Mouse (Mus musculus) heart, embryonic 13.5 days (tissue): ENCODE data around the gene Krtap24-1. TPM values are rescaled to one million over a fixed set of nuclear protein-coding genes. Genes with fewer than 3 reads are reported as not detected.

Source experiments
- ATAC-seq: fragments of 200-750 bp; cut with Nextera tagmentation; 2 replicates; pipeline ENCODE4 v1.8.0; 2017; ENCODE audit warnings: moderate TSS enrichment; ENCODE audit not compliant: insufficient number of reproducible peaks, low FRiP score, low TSS enrichment; ENCODE audit errors: extremely low read depth
- H3K27ac ChIP-seq: fragments of 300-500 bp; sonication (generic); replicated peaks from 2 replicates; pipeline ENCODE4 v1.5.1; 2015; ENCODE audit warnings: moderate library complexity, mild to moderate bottlenecking, inconsistent platforms
- H3K27me3 ChIP-seq: fragments of 300-500 bp; sonication (generic); replicated peaks from 2 replicates; pipeline ENCODE4 v1.6.1; 2015; ENCODE audit warnings: mild to moderate bottlenecking, inconsistent platforms
- H3K36me3 ChIP-seq: fragments of 300-500 bp; sonication (generic); 2 replicates; pipeline ENCODE4 v1.6.1; 2015; ENCODE audit warnings: mild to moderate bottlenecking, inconsistent platforms
- H3K4me1 ChIP-seq: fragments of 300-500 bp; sonication (generic); 2 replicates; pipeline ENCODE4 v1.6.1; 2015; ENCODE audit warnings: inconsistent platforms
- H3K4me2 ChIP-seq: fragments of 300-500 bp; sonication (generic); 2 replicates; pipeline ENCODE4 v1.6.1; 2015; ENCODE audit warnings: inconsistent platforms, mild to moderate bottlenecking, moderate library complexity
- H3K4me3 ChIP-seq: fragments of 300-500 bp; sonication (generic); 2 replicates; pipeline ENCODE4 v1.5.1; 2015; ENCODE audit warnings: moderate library complexity, mild to moderate bottlenecking, inconsistent platforms
- H3K9ac ChIP-seq: fragments of 300-500 bp; sonication (generic); 2 replicates; pipeline ENCODE4 v1.6.1; 2015; ENCODE audit warnings: inconsistent platforms, mild to moderate bottlenecking, moderate library complexity
- H3K9me3 ChIP-seq: fragments of 300-500 bp; sonication (generic); 2 replicates; pipeline ENCODE4 v1.6.1; 2016; ENCODE audit warnings: inconsistent platforms
- WGBS: fragments of 180-500 bp; shearing (Covaris S2); methylation state at CpG from one replicate; pipeline ENCODE4 v1.1.7; 2015; ENCODE audit warnings: mixed read lengths; 5-methylcytosine and 5-hydroxymethylcytosine counted together
- polyA plus RNA-seq: library from polyadenylated mRNA; unstranded; fragments of >200 nt; fragmentation: Nextera tagmentation; extraction: Ambion mirVana; gene quantifications from 2 replicates; pipeline ENCODE4 v1.2.1, GENCODE M21; 2015

Krtap24-1 gene
- not detected in 2 replicates for polyA plus RNA-seq

DNA sequence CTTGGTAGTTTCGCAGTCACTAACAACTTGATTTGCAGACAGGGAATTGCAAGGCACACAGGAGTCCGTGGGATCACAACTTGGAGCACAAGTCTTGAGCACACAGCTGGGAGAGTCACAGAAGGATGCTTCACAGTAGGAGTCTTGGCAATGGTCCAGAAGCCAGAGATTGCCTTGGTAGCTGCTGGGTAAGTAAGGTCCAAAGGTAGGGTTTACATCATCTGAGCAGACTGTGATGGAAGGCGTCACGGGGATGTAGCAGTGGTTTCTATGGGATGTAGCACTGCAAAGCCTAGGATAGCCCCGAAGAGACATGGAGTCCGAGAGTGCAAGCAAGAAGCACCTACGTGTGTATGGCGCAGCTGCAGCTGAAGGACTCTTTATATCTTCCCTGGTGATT lies at the start of gene Krtap24-1:
Gene Krtap24-1 (minus strand): TSS at position 358 of the 400 bp plus-strand sequence.
- 91% methylated on average over 8 of the region's 8 CpGs for WGBS
- Histone ChIP-seq H3K4me3 (no peak within 1 kb of the TSS), H3K4me1 (no peaks in the 10 kb centered on the region), H3K9me3 (no peaks in the 10 kb centered on the region), H3K27ac (no peak within 1 kb of the TSS), H3K36me3 (no peaks in the 10 kb centered on the region), H3K9ac (no peak within 1 kb of the TSS), H3K27me3 (no peaks in the 10 kb centered on the region), H3K4me2 (no peak within 1 kb of the TSS)
- ATAC-seq, result no peak

DNA sequence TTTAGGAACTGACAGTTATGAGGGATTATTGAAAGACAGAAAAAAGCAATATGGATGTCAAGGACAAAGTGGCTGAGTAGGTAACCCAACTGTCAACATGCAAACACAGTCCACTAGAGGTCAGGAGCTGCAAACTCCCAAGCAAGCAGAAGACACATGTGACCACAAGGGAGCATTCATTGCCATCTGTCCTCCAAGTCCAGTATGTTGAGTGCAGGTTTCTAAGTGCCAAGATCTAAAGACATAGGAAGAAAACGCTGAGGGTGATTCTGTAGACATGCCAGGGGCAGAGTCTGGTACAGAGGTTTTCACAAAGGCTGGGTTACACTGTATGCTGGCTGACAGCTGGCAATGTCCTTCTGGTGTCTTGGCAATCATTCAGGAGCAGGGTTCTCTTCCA lies 45.3 kb upstream of the Krtap24-1 start:
- 38% methylated on average over 1 of the region's 1 CpGs for WGBS
- no peaks in the 10 kb centered on the region for H3K4me1 ChIP-seq
- H3K9me3 ChIP-seq, result no peaks in the 10 kb centered on the region
- H3K36me3 ChIP-seq, result no peaks in the 10 kb centered on the region
- no peak overlapping the region for H3K4me3 ChIP-seq
- H3K27me3 ChIP-seq, result no peaks in the 10 kb centered on the region
- H3K9ac ChIP-seq, result no peak overlapping the region
- no peak overlapping the region for H3K4me2 ChIP-seq
- H3K27ac ChIP-seq, result no peak overlapping the region
- no peak for ATAC-seq

DNA sequence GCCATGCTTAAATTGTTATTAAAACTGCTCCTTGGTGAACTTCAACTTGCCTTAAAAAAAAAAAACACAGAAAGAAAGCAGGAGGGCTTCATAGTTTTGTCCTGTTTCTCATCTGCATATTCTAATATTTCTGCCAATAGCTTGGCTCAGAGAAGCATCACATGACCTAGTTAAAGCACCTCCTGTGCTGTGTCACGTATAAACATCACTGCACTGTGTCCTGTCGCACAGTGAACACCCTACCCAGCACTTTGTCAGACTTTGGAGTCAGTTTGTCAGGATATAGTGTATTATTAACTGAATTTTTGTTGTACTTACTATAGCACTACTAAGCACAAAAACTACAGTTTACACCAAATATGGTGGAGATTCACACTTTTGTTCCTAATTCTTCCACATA lies 39.9 kb upstream of the Krtap24-1 start:
- Histone ChIP-seq H3K4me2 (no peak overlapping the region), H3K9me3 (no peaks in the 10 kb centered on the region), H3K27ac (no peak overlapping the region), H3K36me3 (no peaks in the 10 kb centered on the region), H3K4me3 (no peak overlapping the region), H3K27me3 (no peaks in the 10 kb centered on the region), H3K4me1 (no peaks in the 10 kb centered on the region), H3K9ac (no peak overlapping the region)
- 62% methylated on average over 2 of the region's 2 CpGs for WGBS
- ATAC-seq, result no peak

DNA sequence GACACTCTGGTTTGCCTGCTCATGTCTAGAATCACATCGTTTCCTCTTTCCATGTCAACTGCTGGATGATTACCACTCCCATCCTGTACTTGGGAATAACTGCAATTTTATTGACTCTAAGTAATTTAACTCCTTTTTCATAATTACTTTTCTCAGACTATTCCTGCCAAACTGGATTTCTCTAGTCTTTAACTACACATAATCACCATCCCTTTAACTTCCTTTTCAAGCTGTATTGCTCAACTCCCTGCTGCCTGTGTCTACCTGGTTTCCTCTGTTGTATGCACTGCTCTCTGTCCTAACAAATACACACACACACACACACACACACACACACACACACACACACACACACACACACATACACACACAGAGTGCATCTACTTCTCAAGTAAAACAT lies 39.0 kb upstream of the Krtap24-1 start:
- Histone ChIP-seq H3K27me3 (no peaks in the 10 kb centered on the region), H3K4me1 (no peaks in the 10 kb centered on the region), H3K9ac (no peak overlapping the region), H3K9me3 (no peaks in the 10 kb centered on the region), H3K4me2 (no peak overlapping the region), H3K27ac (no peak overlapping the region), H3K4me3 (no peak overlapping the region), H3K36me3 (no peaks in the 10 kb centered on the region)
- 68% methylated on average over 1 of the region's 1 CpGs for WGBS
- ATAC-seq, result no peak

DNA sequence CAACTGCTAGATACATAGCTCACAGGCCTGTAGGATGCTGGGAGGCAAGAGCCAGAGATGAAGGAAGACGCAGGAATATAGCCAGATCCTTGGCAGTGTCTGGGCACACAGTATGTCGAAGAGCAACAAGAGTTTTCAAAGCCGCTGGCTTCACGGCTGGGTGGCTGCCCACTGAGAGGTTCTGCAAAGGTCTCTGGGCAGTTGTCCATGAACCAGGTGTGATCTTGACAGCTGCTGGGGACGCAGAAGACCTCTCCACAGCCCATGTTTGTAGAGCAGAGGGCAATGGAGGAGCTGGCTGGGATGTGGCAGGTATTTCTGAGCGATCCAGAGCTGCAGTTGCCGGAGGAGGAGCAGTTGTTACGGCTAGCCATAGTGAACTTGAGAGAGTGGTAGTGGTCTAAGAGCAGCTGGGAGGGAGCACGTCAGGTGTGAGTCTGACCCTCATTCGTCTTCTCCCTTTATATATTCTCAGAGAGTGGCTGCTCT lies 35.3 kb upstream of the Krtap24-1 start, which contains the start of gene Krtap26-1:
Gene Krtap26-1 (minus strand): TSS at position 439 of the 489 bp plus-strand sequence.
- no peak for ATAC-seq
- Histone ChIP-seq H3K9ac (no peak within 1 kb of the TSS), H3K4me2 (no peak within 1 kb of the TSS), H3K27me3 (no peaks in the 10 kb centered on the region), H3K4me1 (no peaks in the 10 kb centered on the region), H3K36me3 (no peaks in the 10 kb centered on the region), H3K9me3 (no peaks in the 10 kb centered on the region), H3K27ac (no peak within 1 kb of the TSS), H3K4me3 (no peak within 1 kb of the TSS)
- WGBS, result 79% methylated on average over 10 of the region's 10 CpGs

DNA sequence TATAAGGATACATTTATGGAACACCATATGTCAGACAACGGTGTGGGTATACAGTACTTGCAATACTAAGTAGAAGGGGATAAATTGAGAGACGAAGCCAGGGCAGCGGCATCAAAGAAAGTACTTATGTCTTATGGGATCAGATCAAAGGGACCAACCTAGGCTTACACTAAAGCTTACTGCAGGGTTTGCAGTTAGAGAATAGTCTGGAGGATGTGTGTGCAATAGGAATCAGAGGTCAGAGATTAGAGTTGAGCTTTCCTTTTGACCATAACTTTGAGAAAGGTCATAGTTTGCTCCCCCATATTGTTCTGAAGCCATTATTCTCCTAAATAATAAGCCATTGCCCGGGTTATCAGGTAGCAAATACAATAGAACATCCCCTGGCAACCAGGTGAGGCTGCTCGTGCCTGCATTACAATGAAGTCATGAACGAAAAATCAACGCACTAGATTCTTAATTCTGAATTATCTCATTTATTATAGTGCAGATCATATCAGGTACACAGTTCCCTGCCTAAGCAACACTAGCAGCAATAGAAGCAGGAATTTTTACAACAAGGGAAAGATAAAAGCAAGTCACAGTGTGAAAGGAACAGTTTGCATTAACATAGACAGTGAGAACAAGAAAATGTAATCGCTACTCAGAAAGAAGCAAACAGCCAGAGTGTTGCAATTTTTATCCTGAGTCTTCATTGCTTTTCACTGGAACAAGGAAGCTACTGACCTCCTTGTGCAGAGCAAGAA lies 34.5 kb upstream of the Krtap24-1 start:
- Histone ChIP-seq H3K27me3 (no peaks in the 10 kb centered on the region), H3K9me3 (no peaks in the 10 kb centered on the region), H3K27ac (no peak overlapping the region), H3K36me3 (no peaks in the 10 kb centered on the region), H3K4me1 (no peaks in the 10 kb centered on the region), H3K4me3 (no peak overlapping the region), H3K4me2 (no peak overlapping the region), H3K9ac (no peak overlapping the region)
- no peak for ATAC-seq
- WGBS, result 78% methylated on average over 8 of the region's 8 CpGs

DNA sequence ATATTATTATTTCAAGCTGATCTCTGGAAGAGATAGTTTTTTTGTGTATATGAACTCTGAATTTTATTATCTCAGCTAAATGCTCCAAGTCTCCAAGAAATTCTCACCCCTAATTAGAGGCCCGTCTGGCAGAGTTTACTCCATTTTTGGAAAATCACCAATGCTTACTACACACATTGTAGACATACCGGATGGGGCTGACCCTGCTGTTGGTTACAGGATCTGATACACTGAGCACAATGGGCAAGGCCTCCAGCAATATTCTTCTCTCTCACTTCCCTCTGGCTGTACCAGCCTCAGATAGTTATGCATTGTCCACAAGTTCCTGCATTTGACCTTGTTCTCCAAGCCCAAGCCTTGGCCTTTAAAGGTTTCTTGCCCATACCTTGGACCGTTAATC lies 28.0 kb upstream of the Krtap24-1 start:
- ATAC-seq, result no peak
- Histone ChIP-seq H3K9me3 (no peaks in the 10 kb centered on the region), H3K9ac (no peak overlapping the region), H3K4me1 (0 out of 2 replicates have a peak, but pooled peaks cover 2% of the 10 kb centered on the region), H3K36me3 (no peaks in the 10 kb centered on the region), H3K4me3 (no peak overlapping the region), H3K27me3 (no peaks in the 10 kb centered on the region), H3K4me2 (no peak overlapping the region), H3K27ac (no peak overlapping the region)
- WGBS, result 80% methylated on average over 3 of the region's 3 CpGs

DNA sequence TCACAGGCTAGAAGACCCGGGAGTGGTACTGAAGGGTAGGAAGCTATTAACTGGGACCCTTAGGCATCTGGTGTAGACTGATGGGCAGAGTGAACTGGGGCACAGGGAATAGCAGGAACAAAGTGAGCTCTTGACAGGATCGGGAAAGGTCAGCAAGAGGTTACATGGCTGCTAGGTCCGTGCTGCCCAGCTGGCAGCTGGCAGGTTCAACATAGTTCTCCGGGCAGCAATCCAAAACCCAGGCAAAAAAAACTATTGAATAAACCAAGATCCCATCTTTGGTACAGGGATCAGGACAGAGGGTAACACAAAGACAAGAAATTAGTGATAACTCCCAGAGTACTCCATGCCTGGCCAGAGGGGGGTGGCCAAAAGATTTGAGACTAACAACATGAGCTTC lies 23.1 kb upstream of the Krtap24-1 start:
- 60% methylated on average over 4 of the region's 4 CpGs for whole genome bisulfite sequencing
- no peak overlapping the region for H3K4me2 ChIP-seq
- no peaks in the 10 kb centered on the region for H3K9me3 ChIP-seq
- H3K27me3 ChIP-seq, result no peaks in the 10 kb centered on the region
- 0 out of 2 replicates have a peak, but pooled peaks cover 5% of the 10 kb centered on the region for H3K4me1 ChIP-seq
- H3K4me3 ChIP-seq, result no peak overlapping the region
- no peak overlapping the region for H3K9ac ChIP-seq
- no peaks in the 10 kb centered on the region for H3K36me3 ChIP-seq
- no peak for ATAC-seq
- no peak overlapping the region for H3K27ac ChIP-seq

DNA sequence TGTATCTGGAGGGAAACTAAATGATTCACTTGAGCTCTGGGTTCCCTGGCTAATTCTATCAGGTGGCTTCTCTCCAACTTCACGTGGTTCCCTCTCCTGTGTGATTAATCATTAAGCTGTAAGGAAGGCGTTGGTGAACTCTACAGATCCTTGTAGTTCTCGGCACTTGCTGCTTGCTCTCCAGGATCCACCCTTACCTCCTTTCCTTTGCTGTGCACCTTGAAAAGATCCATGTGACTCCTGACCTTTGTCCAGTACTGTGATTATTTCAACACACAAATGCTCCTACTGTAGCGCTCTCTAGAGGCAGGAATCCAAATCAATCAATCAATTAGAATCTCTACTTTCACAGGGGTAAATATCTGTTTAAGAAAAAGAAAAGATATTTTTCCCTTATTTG lies 19.4 kb upstream of the Krtap24-1 start:
- no peak for ATAC-seq
- no peaks in the 10 kb centered on the region for H3K9me3 ChIP-seq
- H3K4me3 ChIP-seq, result no peak overlapping the region
- no peak overlapping the region for H3K9ac ChIP-seq
- no peaks in the 10 kb centered on the region for H3K27me3 ChIP-seq
- WGBS, result 69% methylated on average over 4 of the region's 4 CpGs
- H3K4me1 ChIP-seq, result 0 out of 2 replicates have a peak, but pooled peaks cover 5% of the 10 kb centered on the region
- no peaks in the 10 kb centered on the region for H3K36me3 ChIP-seq
- H3K4me2 ChIP-seq, result no peak overlapping the region
- no peak overlapping the region for H3K27ac ChIP-seq

DNA sequence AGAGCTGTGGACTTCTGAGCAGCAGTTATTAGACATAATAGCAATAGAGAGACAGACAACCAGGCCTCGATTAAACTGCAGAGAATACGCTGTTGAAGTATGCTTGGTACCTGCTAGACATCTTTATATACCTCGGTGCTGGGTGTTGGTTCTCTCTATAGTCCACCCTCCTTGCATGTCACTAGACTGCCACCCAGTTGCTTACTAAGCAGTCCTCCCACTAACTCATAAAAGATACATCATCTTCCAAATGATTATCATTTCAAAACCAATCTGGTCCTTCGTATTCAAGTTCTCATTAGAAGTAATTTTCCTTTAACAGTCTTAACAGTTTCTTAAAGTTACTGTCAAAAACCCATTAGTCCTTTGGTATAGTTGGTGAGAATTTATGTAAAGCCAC lies 15.5 kb upstream of the Krtap24-1 start, which contains the start of gene 2310079G19Rik:
Gene 2310079G19Rik (minus strand): TSS at position 101 of the 400 bp plus-strand sequence.
- 82% methylated on average over 4 of the region's 4 CpGs for WGBS

DNA sequence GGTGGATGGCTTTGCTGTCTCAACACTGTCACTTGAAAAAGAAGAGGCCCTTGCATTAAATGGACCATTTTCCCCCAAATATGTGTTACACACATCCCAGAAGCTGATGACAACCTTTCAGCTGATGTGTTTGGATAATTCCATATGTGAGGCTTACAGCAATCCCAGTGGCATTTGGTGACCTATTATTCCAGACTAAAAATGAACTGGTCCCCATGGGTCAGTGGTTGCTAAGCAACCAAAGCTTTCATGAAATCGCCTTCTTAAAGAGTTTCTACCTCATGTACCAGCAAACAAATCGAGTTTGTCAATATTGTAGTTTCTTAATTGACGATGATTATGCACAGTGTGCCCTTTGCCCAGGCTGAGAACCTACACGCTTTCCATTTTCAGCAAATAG lies 633 bp upstream of the Krtap24-1 start:
- Histone ChIP-seq H3K9ac (no peak overlapping the region), H3K4me2 (no peak overlapping the region), H3K36me3 (no peaks in the 10 kb centered on the region), H3K9me3 (no peaks in the 10 kb centered on the region), H3K4me1 (no peaks in the 10 kb centered on the region), H3K27me3 (no peaks in the 10 kb centered on the region), H3K4me3 (no peak overlapping the region), H3K27ac (no peak overlapping the region)
- WGBS, result 72% methylated on average over 4 of the region's 4 CpGs
- ATAC-seq, result no peak

More for the DNA sequence above, 15.5 kb upstream of the Krtap24-1 start, which contains the start of gene 2310079G19Rik:
- no peak within 1 kb of the TSS for H3K4me2 ChIP-seq
- no peak within 1 kb of the TSS for H3K27ac ChIP-seq
- no peaks in the 10 kb centered on the region for H3K27me3 ChIP-seq
- H3K4me3 ChIP-seq, result no peak within 1 kb of the TSS
- H3K36me3 ChIP-seq, result no peaks in the 10 kb centered on the region
- no peaks in the 10 kb centered on the region for H3K4me1 ChIP-seq
- no peak for ATAC-seq
- no peak within 1 kb of the TSS for H3K9ac ChIP-seq
- H3K9me3 ChIP-seq, result no peaks in the 10 kb centered on the region

DNA sequence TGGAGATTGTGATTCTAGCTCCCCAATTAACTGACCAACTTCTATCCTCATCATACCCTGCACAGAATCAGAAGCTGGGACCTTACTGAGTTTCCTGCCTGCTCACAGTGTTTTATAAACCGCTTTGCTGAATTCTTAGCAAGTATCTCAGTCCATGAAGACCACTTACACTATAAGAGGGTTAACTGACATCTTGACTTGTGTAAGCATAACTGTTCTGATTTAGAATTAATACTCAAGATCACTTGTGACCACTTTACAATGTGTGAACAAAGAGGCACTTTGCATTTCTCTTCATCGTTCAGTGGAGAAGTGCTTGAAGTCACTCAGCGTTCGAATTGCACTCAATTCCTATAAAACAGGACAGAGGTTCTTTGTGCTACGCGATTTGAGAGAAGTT lies 7.5 kb downstream of the Krtap24-1 start:
- Histone ChIP-seq H3K4me3 (no peak overlapping the region), H3K36me3 (no peaks in the 10 kb centered on the region), H3K4me1 (no peaks in the 10 kb centered on the region), H3K9me3 (no peaks in the 10 kb centered on the region), H3K9ac (no peak overlapping the region), H3K27me3 (no peaks in the 10 kb centered on the region), H3K27ac (no peak overlapping the region), H3K4me2 (no peak overlapping the region)
- 78% methylated on average over 6 of the region's 6 CpGs for WGBS
- no peak for ATAC-seq
